Mouse (Mus musculus) thymus, postnatal 14 days (tissue): ENCODE data around the gene Shb.
"Not testable (repeated sequence)": the region's sequence is repeated elsewhere in the genome, so short reads cannot be mapped to it uniquely, and the experiment has no call there.

Experiments used
- DNase-seq: peaks from one replicate; pipeline ENCODE4 v3.0.0; 2021

Gene Shb

DNA sequence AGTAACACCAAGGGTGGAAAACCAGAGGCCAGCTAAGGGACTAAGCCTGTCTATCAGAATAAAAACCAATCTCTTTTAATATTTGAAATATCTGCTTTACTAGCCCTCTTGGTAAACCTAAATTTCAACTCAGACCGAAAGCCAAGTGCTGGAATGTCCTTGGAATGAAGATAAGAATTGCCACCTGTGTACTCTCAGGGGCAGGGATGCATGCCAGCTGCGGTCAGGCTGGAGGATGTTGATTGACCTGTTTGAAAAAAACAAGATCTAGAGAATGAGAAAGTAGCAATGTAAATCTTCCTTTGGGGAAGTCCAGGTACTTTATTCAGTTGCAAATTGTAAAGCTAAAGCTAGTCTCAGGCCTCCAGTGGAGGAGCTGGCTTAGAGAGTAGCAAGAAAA is 150.1 kb downstream of the Shb start:
- DNase-seq = not testable (repeated sequence)

DNA sequence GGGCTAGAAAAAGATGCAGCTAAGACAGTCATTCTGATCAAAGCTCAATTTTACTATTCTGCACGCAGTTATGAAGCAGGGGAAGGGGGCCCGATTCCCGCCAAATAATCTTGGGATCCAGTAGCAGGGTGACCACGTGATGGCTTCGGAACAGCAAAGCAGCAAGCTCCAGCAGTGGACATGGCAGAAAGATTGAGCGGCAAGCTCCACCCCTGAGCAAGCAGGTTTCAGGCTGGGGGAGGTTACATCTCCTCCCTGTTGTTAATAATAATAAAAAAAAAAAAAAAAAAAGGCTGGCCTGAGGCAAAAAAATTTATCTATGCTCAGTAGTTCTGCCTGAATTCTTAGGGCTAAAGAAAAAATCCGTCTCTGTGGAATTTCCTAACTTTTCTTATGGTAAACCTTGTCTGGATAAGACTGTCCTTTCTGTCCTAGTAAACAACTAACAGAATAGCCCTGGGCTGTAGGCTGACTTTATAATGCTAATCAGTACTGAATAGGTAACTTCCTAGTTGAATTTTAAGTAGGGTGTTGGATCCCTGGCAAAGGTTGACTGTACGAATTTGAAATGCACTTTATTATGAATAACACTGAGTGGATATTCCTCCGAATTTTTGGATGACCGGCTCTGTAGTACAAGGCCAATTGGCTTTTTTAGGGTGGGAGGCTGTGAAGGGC is 151.2 kb downstream of the Shb start:
- DNase-seq = not testable (repeated sequence)

DNA sequence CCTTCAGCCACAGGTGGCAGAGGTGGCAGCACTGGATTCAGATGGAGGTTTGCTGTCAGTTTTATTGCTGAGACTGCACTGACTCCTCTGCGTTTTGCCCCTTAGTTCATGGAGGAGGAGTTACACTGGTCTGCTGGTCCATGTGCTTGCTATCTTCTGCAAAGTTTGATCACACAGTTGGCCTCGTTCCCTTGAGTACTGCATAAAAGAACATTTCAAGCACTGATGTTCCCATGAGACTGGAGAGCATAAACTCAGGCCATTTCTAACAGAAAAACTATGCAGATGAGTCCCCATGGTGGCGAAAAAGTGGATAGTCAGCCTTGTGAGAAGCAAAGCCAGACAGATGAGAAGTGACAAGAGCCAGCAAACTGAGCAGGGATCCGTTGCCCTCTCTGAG is 155.7 kb downstream of the Shb start:
- DNase-seq = no peak

DNA sequence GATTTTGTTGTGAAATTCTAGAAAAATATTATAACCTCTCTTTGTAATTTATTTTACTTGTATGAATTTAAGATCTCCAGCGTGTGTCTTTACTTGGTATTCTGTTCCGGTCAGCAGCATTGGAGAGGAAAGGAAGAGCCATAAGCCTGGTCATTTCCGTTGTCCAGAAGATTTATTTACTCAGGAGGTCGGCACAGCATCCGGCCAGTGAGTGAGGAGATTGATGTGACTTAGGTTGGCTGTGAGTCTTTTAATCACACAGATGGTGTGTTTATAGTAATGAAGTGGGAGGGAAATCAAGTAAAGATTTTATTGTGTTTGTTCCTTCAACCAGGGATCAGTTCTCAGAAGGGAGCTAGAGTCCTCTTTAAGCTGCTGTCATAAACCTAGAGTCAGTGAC is 157.4 kb downstream of the Shb start:
- DNase-seq = no peak
